Mouse (Mus musculus) adrenal gland, postnatal 25 days (tissue): ENCODE data around the gene Anxa9. TPM values are rescaled to one million over a fixed set of nuclear protein-coding genes. Genes with fewer than 3 reads are reported as not detected.
"Not testable (repeated sequence)": the region's sequence is repeated elsewhere in the genome, so short reads cannot be mapped to it uniquely, and the experiment has no call there.

Experiments used
- DNase-seq: peaks from one replicate; pipeline ENCODE4 v3.0.0; 2021; ENCODE audit warnings: mixed read lengths
- long read RNA-seq: library from polyadenylated mRNA; stranded (forward); transcript quantifications from one replicate; pipeline ENCODE4 v2.0.0, GENCODE M21; 2021
- total RNA-seq: library from RNA; stranded (reverse); gene quantifications from 2 replicates; pipeline ENCODE4 v1.2.3, GENCODE M21; 2021

Anxa9 gene
- total RNA-seq = 1.2 and 1.3 TPM in 2 replicates
- long read RNA-seq, partial matches to known transcripts = 0 of 2 reads
- long read RNA-seq, other reads (novel, unspliced or antisense) = 1 of 2 reads

- DNase-seq = no peak
Observed at GRCm38 (mm10) chr3:95307100-95307499, at the start of gene Anxa9. TSS of gene Anxa9 (minus strand) at chr3:95307176.

- DNase-seq = not testable (repeated sequence)
Observed at GRCm38 (mm10) chr3:95355911-95356544, 49.1 kb upstream of the Anxa9 start.

- DNase-seq = no peak
Observed at GRCm38 (mm10) chr3:95349491-95349890, 42.5 kb upstream of the Anxa9 start.

- DNase-seq = not testable (repeated sequence)
Observed at GRCm38 (mm10) chr3:95348343-95348742, 41.4 kb upstream of the Anxa9 start.

GRCm38 (mm10) chr3:95346454-95346853 is 39.5 kb upstream of the Anxa9 start:
- DNase-seq = no peak

GRCm38 (mm10) chr3:95343356-95344000 is 36.5 kb upstream of the Anxa9 start:
- DNase-seq = not testable (repeated sequence)

- DNase-seq = no peak
Observed at GRCm38 (mm10) chr3:95338251-95338650, 31.3 kb upstream of the Anxa9 start.

GRCm38 (mm10) chr3:95337345-95337744 is 30.4 kb upstream of the Anxa9 start:
- DNase-seq = no peak

- DNase-seq = no peak
Observed at GRCm38 (mm10) chr3:95331528-95331927, 24.6 kb upstream of the Anxa9 start.

- DNase-seq = no peak
Observed at GRCm38 (mm10) chr3:95328803-95329404, 21.9 kb upstream of the Anxa9 start.

GRCm38 (mm10) chr3:95324454-95325144 is 17.6 kb upstream of the Anxa9 start:
- DNase-seq = no peak

- DNase-seq = no peak
Observed at GRCm38 (mm10) chr3:95323429-95323828, 16.5 kb upstream of the Anxa9 start.

- no peak for DNase-seq
Observed at GRCm38 (mm10) chr3:95319701-95320625, 13.0 kb upstream of the Anxa9 start.

GRCm38 (mm10) chr3:95319110-95319509 is 12.1 kb upstream of the Anxa9 start:
- DNase-seq = no peak

- peak; percentile 72 for DNase-seq
Observed at GRCm38 (mm10) chr3:95318548-95318947, 11.6 kb upstream of the Anxa9 start.

GRCm38 (mm10) chr3:95317414-95318080 is 10.6 kb upstream of the Anxa9 start:
- peak; percentile 66 for DNase-seq

GRCm38 (mm10) chr3:95315844-95316550 is 9.0 kb upstream of the Anxa9 start:
- no peak for DNase-seq

- peak; percentile 94 for DNase-seq
Observed at GRCm38 (mm10) chr3:95315094-95315843, 8.3 kb upstream of the Anxa9 start.

GRCm38 (mm10) chr3:95314486-95315093 is 7.6 kb upstream of the Anxa9 start, which contains the start of gene Cers2:
TSS of gene Cers2 (plus strand) at chr3:95314791.
- no peak for DNase-seq
